Mouse (Mus musculus): ENCODE measurements at regions not wholly inside any gene's neighbourhood (a gene's known extent, or its start where the extent isn't known, plus 50 kb on each side); places are given as distances from the start of the nearest gene placed in this dataset.

GRCm38 (mm10) chr1:137172128-137172527 is 211.9 kb upstream of the Nr5a2 start:
- Histone ChIP-seq H3K27ac (ENCODE audit: insufficient read depth, low read length) (no peak overlapping the region), H3K27me3 (ENCODE audit: control insufficient read depth, insufficient read depth, low read length) (no peaks in the 10 kb centered on the region), H3K4me1 (ENCODE audit: control insufficient read depth, insufficient read depth, insufficient read length) (no peaks in the 10 kb centered on the region), H3K4me3 (ENCODE audit: extremely low read depth, insufficient read depth, insufficient read length) (no peak overlapping the region), H3K36me3 (ENCODE audit: control insufficient read depth, insufficient read depth, low read length) (no peaks in the 10 kb centered on the region)
- no peak for TF ChIP-seq CTCF (IDR thresholded peaks at IDR 0.05; ENCODE audit: extremely low read depth, insufficient read depth, insufficient read length, insufficient replicate concordance)
- no peak for TF ChIP-seq POLR2A (IDR thresholded peaks at IDR 0.05; ENCODE audit: low read depth, low read length)
- DNase-seq (ENCODE audit: low read depth in 1 of 2, low spot score in 2 of 2): no peak
- WGBS: 90% methylated on average over 6 of the region's 6 CpGs

- H3K27me3 ChIP-seq (ENCODE audit: control insufficient read depth, insufficient read depth, low read length): no peaks in the 10 kb centered on the region
- no peak overlapping the region for H3K27ac ChIP-seq (ENCODE audit: insufficient read depth, low read length)
These were observed 211.2 kb upstream of the Nr5a2 start for GRCm38 (mm10) chr1:137171451-137171850.

DNA sequence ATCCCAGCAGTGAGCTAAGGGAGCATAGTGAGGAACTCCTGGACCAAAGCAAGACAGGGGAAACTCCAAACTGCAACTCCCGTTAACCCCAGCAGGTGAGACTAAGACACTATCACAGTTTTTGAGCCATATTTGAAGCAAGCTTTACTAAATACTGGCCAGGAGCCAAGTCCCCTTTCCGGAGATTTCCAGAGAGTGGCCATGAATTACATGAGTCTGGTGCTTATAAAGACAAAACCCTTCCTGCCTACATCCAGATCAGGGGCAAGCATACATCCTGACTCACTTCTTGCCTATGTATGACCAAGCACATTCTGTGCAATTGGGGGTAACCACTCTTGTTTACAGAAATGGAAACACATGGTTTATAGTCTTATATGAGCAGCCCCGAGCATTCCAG is 187.6 kb upstream of the Nr5a2 start:
- H3K4me1 ChIP-seq (ENCODE audit: control insufficient read depth, insufficient read depth, insufficient read length): no peaks in the 10 kb centered on the region
- H3K4me3 ChIP-seq (ENCODE audit: extremely low read depth, insufficient read depth, insufficient read length): no peak overlapping the region
- 22% methylated on average over 3 of the region's 3 CpGs for WGBS
- TF ChIP-seq POLR2A (IDR thresholded peaks at IDR 0.05; ENCODE audit: low read depth, low read length) (no peak), CTCF (IDR thresholded peaks at IDR 0.05; ENCODE audit: extremely low read depth, insufficient read depth, insufficient read length, insufficient replicate concordance) (no peak)
- no peak overlapping the region for H3K27ac ChIP-seq (ENCODE audit: insufficient read depth, low read length)
- H3K27me3 ChIP-seq (ENCODE audit: control insufficient read depth, insufficient read depth, low read length): no peaks in the 10 kb centered on the region
- H3K36me3 ChIP-seq (ENCODE audit: control insufficient read depth, insufficient read depth, low read length): no peaks in the 10 kb centered on the region
- no peak for DNase-seq (ENCODE audit: low read depth in 1 of 2, low spot score in 2 of 2)

More at GRCm38 (mm10) chr1:137171451-137171850, 211.2 kb upstream of the Nr5a2 start:
- DNase-seq (ENCODE audit: low read depth in 1 of 2, low spot score in 2 of 2): no peak
- TF ChIP-seq CTCF (IDR thresholded peaks at IDR 0.05; ENCODE audit: extremely low read depth, insufficient read depth, insufficient read length, insufficient replicate concordance) (no peak), POLR2A (IDR thresholded peaks at IDR 0.05; ENCODE audit: low read depth, low read length) (no peak)
- no peak overlapping the region for H3K4me3 ChIP-seq (ENCODE audit: extremely low read depth, insufficient read depth, insufficient read length)
- WGBS: 80% methylated on average over 5 of the region's 5 CpGs
- H3K4me1 ChIP-seq (ENCODE audit: control insufficient read depth, insufficient read depth, insufficient read length): no peaks in the 10 kb centered on the region
- H3K36me3 ChIP-seq (ENCODE audit: control insufficient read depth, insufficient read depth, low read length): no peaks in the 10 kb centered on the region

- Histone ChIP-seq H3K27ac (ENCODE audit: insufficient read depth, low read length) (no peak overlapping the region), H3K27me3 (ENCODE audit: control insufficient read depth, insufficient read depth, low read length) (no peaks in the 10 kb centered on the region), H3K4me1 (ENCODE audit: control insufficient read depth, insufficient read depth, insufficient read length) (no peaks in the 10 kb centered on the region), H3K4me3 (ENCODE audit: extremely low read depth, insufficient read depth, insufficient read length) (no peak overlapping the region), H3K36me3 (ENCODE audit: control insufficient read depth, insufficient read depth, low read length) (no peaks in the 10 kb centered on the region)
- WGBS: 59% methylated on average over 13 of the region's 13 CpGs
- DNase-seq (ENCODE audit: low read depth in 1 of 2, low spot score in 2 of 2): no peak
- TF ChIP-seq POLR2A (IDR thresholded peaks at IDR 0.05; ENCODE audit: low read depth, low read length) (no peak), CTCF (IDR thresholded peaks at IDR 0.05; ENCODE audit: extremely low read depth, insufficient read depth, insufficient read length, insufficient replicate concordance) (no peak)
These were observed 181.8 kb upstream of the Nr5a2 start for GRCm38 (mm10) chr1:137141879-137142570.

DNA sequence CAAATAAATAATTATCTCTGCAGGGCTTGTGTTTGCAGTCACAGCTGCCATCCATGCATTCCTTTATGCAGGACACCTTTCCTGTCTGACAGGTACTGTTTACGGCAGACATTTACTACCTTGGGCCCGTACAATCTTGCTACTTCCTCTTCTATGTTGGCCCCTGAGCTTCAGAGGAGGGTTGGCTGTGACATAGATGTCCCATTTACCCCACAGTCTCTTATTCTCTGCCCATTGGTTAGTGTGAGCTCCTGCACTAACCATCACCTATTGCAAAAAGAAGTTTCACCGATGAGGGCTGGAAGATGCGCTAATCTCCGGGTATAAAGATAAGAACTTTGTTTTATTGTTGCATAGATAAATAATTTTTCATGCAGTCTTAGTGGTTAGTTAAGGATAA is 181.1 kb upstream of the Nr5a2 start:
- 78% methylated on average over 5 of the region's 5 CpGs for WGBS
- H3K36me3 ChIP-seq (ENCODE audit: control insufficient read depth, insufficient read depth, low read length): no peaks in the 10 kb centered on the region
- H3K27me3 ChIP-seq (ENCODE audit: control insufficient read depth, insufficient read depth, low read length): no peaks in the 10 kb centered on the region
- H3K4me3 ChIP-seq (ENCODE audit: extremely low read depth, insufficient read depth, insufficient read length): no peak overlapping the region
- TF ChIP-seq POLR2A (IDR thresholded peaks at IDR 0.05; ENCODE audit: low read depth, low read length) (no peak), CTCF (IDR thresholded peaks at IDR 0.05; ENCODE audit: extremely low read depth, insufficient read depth, insufficient read length, insufficient replicate concordance) (no peak)
- no peak for DNase-seq (ENCODE audit: low read depth in 1 of 2, low spot score in 2 of 2)
- no peaks in the 10 kb centered on the region for H3K4me1 ChIP-seq (ENCODE audit: control insufficient read depth, insufficient read depth, insufficient read length)
- H3K27ac ChIP-seq (ENCODE audit: insufficient read depth, low read length): no peak overlapping the region

DNA sequence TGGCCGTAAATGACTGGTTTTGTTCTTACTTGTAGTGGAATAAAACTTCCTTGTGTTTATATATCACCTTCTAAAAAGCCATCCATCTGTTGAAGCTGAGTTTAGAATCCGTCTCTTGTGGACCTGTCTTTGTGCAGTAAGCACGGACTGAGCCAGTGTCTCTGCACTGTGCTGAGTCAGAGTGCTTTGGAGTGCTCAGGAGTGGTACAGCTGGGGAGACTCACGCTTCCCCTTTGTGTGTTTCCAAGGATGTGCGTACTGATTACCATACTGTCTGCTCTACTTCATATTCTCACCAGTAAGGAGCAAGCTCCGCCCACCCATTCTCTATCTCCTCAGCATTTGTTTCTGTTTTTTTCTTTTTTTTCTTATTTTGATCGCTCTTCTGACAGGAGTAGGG is 175.9 kb upstream of the Nr5a2 start:
- no peak for DNase-seq (ENCODE audit: low read depth in 1 of 2, low spot score in 2 of 2)
- Histone ChIP-seq H3K27ac (ENCODE audit: insufficient read depth, low read length) (no peak overlapping the region), H3K4me1 (ENCODE audit: control insufficient read depth, insufficient read depth, insufficient read length) (no peaks in the 10 kb centered on the region), H3K27me3 (ENCODE audit: control insufficient read depth, insufficient read depth, low read length) (no peaks in the 10 kb centered on the region), H3K4me3 (ENCODE audit: extremely low read depth, insufficient read depth, insufficient read length) (no peak overlapping the region), H3K36me3 (ENCODE audit: control insufficient read depth, insufficient read depth, low read length) (no peaks in the 10 kb centered on the region)
- TF ChIP-seq POLR2A (IDR thresholded peaks at IDR 0.05; ENCODE audit: low read depth, low read length) (no peak), CTCF (IDR thresholded peaks at IDR 0.05; ENCODE audit: extremely low read depth, insufficient read depth, insufficient read length, insufficient replicate concordance) (no peak)
- WGBS: 59% methylated on average over 7 of the region's 7 CpGs

- no peak for DNase-seq (ENCODE audit: low read depth in 1 of 2, low spot score in 2 of 2)
- no peaks in the 10 kb centered on the region for H3K36me3 ChIP-seq (ENCODE audit: control insufficient read depth, insufficient read depth, low read length)
- H3K4me1 ChIP-seq (ENCODE audit: control insufficient read depth, insufficient read depth, insufficient read length): no peaks in the 10 kb centered on the region
- TF ChIP-seq POLR2A (IDR thresholded peaks at IDR 0.05; ENCODE audit: low read depth, low read length) (no peak), CTCF (IDR thresholded peaks at IDR 0.05; ENCODE audit: extremely low read depth, insufficient read depth, insufficient read length, insufficient replicate concordance) (no peak)
- H3K27me3 ChIP-seq (ENCODE audit: control insufficient read depth, insufficient read depth, low read length): no peaks in the 10 kb centered on the region
- WGBS: 66% methylated on average over 7 of the region's 7 CpGs
- no peak overlapping the region for H3K4me3 ChIP-seq (ENCODE audit: extremely low read depth, insufficient read depth, insufficient read length)
- H3K27ac ChIP-seq (ENCODE audit: insufficient read depth, low read length): no peak overlapping the region
These were observed 173.5 kb upstream of the Nr5a2 start for GRCm38 (mm10) chr1:137133734-137134133.

All from spleen, adult 2 months (tissue).